Mouse (Mus musculus): ENCODE data around the gene Med16. TPM values are rescaled to one million over a fixed set of nuclear protein-coding genes. Genes with fewer than 3 reads are reported as not detected.
"Not testable (repeated sequence)": the region's sequence is repeated elsewhere in the genome, so short reads cannot be mapped to it uniquely, and the experiment has no call there.

Gene Med16
- total RNA-seq, 2 experiments from 2014 or later = 13.9 to 22.1 TPM

DNA sequence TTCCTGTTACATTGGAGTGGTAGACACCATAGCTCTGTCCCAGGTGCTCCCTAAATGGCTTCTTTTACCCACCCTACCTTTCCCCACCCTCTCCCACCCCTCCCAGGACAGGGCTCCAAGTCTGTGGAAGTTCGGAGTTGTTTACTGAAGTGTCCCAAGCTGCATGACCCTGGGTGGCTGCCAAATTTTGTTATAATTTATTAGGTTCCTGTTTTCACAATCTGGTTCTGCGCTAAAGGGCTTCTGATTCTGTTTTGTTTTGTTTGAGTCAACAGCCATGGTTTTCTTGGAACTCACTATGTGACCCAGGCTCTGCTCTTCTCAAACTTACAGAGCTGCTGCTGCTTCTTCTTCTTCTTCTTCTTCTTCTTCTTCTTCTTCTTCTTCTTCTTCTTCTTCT, 19.3 kb downstream of the Med16 start:
- no peak for ATAC-seq (replicated peaks; ENCODE audit: poor library complexity)

DNA sequence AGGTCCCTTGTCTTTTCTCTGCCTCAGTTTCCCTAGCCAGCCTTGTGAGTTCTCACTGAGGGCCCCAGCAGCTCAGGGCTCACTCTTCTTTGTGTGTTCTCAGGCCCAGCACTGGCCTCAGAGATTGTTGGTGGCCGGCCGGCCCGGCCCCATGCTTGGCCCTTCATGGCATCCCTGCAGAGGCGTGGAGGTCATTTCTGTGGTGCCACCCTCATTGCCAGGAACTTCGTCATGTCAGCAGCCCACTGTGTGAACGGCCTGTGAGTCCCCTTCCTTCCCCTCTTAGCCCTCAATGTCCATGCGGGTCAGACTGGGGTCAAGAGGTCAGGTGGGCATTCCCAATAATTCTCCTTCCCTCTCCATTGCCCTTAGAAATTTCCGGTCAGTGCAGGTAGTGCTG, 22.1 kb downstream of the Med16 start:
- no peak for ATAC-seq (replicated peaks; ENCODE audit: poor library complexity)

DNA sequence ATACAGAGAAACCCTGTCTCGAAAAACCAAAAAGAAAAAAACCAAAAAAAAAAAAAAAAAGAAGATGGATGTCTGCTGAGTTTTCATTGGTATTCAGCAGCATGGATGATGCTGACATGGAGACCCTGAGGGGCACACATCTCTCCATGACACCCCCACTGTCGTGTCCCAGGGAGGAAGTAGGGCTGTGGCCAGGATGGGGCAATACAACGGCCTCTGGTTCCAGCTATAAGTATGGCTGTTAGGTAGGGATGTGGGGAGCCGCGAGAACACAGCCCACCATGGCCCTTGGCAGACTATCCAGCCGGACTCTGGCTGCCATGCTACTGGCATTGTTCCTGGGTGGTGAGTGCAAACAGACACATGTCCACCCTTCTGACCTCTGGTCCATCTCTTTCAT, 22.7 kb downstream of the Med16 start, which contains the start of gene Elane:
Elane (plus strand) TSS at position 194 of the 400 bp plus-strand sequence.
- ATAC-seq (replicated peaks; ENCODE audit: poor library complexity) = peak; percentile 49

DNA sequence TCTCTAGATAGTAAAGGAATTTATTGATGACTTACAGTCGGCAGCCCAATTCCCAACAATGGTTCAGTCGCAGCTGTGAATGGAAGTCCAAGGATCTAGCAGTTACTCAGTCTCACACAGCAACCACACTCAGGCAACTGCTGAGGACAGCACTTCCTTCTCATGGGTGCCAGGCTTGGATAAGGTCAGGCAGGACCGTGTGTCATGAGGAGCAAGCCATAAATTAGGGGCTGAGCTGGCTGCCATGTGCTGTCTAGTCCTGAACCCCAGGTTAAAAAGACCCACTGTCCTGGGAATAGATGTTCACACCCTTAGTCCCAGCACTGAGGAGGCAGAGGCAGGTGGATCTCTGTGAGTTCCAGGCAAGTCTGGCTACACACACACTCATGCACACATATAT, 23.8 kb downstream of the Med16 start:
- not testable (repeated sequence) for ATAC-seq (replicated peaks; ENCODE audit: poor library complexity)

DNA sequence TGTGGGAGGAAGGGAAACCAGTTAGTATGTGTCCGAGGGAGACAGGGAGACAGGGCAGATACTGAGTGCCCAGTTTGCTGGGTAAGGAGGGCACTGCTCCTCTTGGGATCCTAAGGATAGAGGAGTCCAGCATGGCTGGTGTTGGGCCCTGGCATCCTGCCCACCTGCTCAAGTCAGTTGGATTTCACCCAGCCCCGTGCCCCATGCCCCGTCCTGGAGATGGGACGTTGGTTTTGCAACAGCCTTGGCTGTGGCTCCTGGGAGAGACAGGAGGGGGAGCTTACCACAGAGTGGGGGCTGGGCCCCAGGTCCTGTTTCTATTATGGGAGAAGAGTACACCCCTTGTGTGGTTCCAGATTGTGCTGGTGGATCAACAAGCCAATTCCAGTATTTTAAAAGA, 24.3 kb downstream of the Med16 start:
- peak; percentile 19 for ATAC-seq (replicated peaks; ENCODE audit: poor library complexity)

DNA sequence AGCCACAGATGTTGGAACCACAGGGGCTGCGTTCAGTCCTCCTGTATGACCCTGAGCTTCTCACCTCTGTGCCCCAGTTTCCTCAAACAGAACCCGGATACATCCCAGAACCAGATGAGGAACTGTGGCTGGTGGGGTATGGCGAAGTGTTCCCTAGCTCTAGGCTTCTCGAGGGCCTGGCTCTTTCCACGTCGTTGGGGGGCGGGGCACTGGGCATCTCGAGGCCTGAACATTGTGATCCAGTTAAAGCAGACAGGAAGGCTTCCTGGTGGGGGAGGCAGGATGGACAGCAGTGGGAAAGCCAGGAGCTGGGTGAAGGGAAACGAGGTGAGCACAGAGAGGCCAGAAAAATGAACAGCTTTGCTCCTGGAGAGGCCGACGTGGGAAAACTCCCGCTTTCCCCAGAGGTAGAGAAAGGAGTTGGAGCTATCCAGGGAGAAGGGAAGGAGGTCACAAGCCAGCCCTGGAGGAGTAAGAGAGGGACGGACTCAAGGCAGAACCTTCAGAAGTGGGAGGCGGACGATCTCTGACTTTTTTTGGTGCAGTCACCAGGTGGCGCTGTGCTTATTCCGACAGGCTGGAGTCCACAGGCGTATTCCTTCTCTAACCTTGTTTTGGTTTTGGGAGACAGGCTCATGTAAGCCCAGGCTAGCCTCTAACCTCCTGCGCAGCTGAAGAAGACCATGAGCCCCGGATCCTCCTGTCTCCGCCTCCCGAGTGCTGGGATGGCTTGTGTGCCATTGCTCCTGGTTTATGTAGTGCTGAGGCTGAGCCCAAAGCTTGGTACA, 25.2 kb downstream of the Med16 start:
- peak; percentile 44 for ATAC-seq (replicated peaks; ENCODE audit: poor library complexity)

DNA sequence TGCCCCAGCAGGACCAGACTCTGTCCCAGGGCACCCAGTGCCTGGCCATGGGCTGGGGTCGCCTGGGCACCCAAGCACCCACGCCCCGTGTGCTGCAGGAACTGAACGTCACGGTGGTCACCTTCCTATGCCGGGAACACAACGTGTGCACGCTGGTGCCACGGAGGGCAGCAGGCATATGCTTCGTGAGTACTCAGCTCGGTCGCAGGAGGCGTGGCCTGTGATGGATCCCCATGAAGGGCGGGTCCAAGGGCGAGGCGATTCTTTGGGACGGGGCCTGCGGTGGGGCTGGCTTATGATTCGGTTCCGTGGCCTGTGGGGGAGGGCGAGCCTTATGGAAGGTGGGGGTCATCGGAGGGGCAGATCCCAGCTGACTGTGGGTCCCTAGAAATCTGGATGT, 26.7 kb downstream of the Med16 start:
- ATAC-seq (replicated peaks; ENCODE audit: poor library complexity) = peak; percentile 18

DNA sequence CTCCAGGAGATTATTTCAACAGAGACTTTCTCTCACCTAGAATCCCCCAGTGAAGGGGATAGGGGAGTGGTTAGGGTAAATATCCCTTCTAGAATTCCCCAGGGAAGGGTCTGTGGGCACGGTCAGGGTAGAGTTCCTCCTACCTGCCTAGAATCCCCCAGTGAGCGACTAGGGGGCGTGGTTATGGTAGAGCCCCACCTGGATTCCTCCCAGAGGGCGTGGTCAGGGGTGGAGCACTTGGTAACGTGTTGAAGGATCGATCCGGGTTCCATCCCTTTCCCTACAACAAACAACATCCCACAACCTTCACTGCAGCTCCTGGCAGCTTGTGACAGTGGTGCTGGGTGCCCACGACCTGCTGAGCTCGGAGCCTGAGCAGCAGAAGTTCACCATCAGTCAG, 28.0 kb downstream of the Med16 start:
- ATAC-seq (replicated peaks; ENCODE audit: poor library complexity) = peak; percentile 8

DNA sequence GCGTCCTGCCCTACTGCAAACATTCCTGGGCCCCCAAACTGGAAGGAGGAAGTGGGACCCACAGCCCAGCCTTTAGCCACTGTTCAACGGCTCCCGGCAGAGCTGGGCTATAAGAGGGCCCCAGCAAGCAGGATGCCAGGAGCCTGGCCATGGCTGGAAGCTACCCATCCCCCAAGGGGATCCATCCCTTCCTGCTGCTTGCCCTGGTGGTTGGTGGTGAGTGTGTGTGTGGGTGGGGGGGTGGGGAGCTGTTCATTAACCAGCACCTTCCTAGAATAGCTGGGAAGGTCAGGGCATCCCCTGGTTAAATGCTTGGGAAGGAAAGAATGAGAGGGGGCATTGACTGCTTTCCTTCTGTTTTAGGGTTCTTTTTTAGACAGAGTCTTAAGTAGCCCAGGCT, 29.2 kb downstream of the Med16 start:
- no peak for ATAC-seq (replicated peaks; ENCODE audit: poor library complexity)

DNA sequence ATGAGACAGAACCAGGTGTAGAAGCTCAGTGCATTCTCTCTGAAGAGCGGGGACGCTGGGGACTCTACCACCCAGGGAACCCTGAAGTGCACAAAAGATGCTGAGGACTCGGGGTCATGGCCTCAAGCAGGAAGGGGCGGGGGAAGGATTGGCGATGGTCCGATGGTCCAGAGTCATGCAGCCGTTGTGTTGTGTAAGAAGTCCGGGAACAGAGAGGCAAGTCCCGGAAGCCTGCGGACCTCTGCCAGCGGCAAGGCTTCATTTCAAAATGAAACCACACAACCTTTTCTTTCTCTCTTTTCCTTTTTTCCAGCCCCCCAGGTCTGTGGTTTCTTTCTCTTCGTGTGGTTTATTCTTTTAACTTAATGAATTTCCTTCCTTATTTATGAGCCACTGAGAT, 31.0 kb downstream of the Med16 start:
- peak; percentile 58 for ATAC-seq (replicated peaks; ENCODE audit: poor library complexity)

DNA sequence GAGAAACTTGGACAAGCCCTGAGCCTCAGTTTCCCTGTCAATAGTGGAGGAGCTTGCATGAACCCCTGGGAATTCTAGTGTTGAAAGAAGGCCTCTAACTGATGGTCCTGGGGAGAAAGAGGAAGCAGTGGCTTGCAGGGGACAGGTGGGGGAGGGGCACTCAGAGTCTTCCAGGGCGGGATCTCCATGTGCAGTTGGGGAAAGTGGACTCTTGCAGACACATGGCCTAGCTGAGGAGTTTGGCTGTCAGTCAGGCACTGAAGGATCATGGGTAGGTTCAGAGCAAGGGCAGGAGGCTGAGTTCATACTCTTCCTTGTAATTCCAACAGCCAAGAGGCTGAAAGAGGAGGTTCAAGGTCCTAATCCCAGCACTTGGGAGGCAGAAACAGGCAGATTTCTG, 31.5 kb downstream of the Med16 start:
- ATAC-seq (replicated peaks; ENCODE audit: poor library complexity) = peak; percentile 45

DNA sequence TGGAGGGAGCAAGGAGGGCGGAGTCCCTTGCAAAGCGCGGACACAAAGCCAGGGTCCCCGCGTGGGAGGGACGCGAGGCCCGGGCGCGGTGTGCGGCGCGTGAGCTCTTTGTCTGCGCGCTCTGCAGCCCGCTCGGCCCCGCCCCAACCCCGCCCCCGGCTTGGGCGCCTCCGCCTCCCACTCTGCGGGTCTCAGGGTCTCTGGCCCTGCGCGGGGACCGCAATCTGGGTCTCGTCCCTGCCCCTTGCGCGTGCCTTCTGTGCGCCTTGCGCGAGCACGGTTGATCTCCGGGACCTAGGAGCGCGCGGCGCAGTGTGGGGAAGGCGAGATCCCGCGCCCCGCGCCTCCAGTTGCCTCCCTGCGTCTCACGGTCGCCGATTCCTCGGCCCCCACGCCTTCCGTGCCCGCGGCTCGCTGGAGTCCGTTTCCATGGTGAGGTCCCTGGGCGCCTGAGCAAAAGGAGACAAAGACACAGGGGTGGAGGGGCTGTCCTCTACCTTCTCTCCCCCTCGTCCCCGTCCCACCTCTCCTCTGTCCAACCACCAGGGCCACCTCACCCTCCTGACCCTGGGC, 34.3 kb downstream of the Med16 start, which contains the start of the genes Prtn3 and Plppr3:
Prtn3 (plus strand) TSS at position 187 of the 573 bp plus-strand sequence.
Plppr3 (minus strand) TSS at position 345 of the 573 bp plus-strand sequence.
- ATAC-seq (replicated peaks; ENCODE audit: poor library complexity) = peak; percentile 28

DNA sequence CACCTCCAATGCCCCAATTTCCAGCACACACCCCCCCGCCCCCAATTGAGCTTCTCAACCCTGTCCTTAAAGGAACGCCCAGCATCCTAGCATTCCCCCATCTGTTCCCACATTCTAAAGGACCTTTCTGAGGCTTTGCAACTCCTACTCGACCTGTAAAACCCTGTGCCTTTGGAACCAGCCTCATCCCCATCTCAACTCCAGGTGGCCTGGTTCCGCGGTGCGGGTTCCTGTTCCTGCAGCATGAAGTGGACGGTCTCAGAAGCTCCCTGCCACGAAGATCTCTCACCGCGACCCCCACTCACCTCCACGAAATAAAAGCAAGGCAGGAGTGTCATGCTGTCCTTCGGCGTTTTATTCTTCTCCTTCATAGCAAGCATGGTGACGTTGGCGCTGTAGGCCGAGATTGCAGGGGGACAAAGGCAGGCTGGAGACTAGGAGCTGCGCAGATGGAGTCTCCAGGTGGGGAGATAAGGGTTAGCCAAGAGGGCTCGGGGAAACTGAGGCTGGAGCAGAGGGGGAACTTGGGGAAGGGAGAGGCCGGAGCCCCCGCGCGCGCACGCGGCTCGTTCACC, 34.9 kb downstream of the Med16 start:
- ATAC-seq (replicated peaks; ENCODE audit: poor library complexity) = no peak

DNA sequence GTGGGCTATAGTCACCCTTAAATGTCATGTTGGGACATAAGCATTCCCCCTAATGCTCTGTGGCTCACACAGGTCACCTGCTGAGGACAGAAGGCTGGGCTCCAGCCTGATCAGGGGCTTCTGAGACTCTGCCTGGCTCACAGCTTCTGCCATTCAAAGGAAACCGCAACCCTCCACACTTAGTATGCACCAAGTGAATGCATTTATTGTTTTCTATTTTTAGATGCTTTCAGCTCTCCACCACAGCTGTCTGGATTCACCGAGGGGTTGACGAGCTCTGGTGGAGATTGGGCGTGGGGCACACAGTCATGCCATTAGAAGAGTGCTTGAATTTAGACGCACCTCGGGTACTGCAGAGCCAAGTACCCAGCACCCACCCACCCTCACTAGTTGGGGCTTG, 35.4 kb downstream of the Med16 start:
- ATAC-seq (replicated peaks; ENCODE audit: poor library complexity) = no peak

DNA sequence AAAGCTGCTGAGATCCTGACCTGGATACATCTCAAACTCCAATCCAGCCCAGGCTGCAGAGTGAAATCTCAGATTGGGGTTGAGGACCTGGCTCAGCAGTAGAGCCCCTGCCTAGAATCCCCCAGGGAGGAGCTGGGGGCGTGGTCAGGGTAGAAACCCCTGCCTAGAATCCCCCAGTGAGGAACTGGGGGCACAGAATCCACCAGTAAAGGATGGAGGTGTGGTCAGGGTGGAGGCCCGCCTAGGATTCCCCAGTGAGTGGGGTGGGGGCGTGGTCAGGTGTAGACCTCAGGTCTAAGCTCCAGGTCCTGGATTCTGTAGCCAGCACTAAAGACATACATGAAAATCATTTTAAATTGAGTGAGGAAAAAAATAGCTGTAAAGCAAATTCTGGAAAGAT, 35.9 kb downstream of the Med16 start:
- no peak for ATAC-seq (replicated peaks; ENCODE audit: poor library complexity)

DNA sequence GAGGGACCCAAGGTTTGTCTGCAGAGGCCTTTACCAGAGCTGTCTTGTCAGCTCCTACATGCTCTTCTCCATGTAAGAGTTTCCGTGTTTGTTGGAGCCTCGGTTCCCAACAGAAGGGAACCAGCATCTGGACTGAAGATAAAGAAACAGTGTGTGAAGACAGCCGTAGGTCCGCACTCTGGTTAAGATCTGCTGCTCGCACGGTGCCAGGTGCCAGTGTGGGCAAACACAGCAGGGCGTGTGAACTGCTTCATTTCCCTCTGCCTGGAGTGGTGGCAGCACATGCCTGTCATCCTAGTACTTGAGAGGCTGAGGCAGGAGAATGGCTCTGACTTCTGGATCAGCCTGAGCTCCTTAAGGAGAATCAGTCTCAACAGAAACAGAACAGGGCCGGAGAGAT, 36.9 kb downstream of the Med16 start:
- ATAC-seq (replicated peaks; ENCODE audit: poor library complexity) = no peak

DNA sequence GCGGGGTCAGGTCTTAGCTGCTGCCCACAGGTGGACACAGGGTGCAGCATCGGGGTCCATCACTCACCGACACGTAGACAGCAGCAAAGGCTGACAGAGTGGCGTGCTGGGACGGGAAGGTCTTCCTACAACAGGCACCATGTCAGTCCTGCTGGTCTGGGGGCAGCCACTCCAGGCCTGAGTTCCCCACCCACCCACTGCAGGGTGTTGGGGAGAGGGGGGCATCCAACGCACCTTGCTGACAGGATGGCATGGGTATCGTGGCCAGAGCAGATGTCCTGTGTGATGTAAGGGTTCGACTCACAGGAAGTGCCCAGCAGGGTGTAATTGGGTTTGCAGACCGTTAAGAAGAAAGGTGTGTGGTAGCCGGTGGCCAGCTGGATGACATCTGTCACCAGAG, 42.1 kb downstream of the Med16 start:
- no peak for ATAC-seq (replicated peaks; ENCODE audit: poor library complexity)

DNA sequence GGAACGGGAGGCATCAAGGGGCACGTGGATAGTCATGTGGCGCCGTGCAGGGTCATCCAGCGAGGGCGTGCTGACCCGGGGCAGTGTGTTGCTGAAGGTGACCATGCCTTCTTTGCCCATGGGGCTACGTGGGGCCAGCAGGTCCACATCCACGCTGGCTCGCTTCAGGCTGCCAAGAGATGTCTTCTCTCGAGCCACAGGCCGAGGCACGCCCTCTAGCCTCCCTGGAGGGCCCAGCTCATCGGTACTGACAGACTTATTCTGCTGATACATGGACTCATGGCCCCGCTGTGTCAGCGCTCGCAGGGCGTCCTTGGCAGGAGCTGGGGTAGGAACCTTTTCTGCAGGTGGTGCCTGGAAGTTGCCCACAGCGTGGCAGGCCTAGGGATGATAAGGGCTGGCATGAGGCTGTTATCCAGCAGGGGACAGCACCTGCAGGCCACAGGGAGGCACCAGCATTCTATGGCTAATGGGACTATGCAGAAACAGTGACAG, 42.9 kb downstream of the Med16 start:
- peak; percentile 76 for ATAC-seq (replicated peaks; ENCODE audit: poor library complexity)

DNA sequence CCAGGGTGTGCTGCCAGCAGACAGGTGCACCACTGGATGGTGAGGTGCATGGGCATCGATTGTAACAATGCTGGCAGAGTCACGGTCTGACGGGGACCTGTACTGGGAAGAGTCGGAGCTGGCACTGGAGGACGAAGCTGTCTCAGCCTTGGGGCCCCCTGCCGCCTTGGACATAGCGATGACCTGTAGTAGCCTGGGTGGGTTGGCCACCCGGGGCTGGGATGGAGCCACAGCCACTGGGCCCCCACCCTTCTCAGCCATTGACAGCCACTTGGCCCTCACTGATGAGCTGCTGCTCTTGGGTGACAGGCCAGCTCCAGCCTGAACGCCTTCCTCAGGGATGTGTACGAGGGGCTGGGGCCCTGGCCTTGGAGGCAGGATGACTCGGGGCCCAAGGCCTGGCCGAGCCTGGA, 43.5 kb downstream of the Med16 start:
- peak; percentile 3; the same call in 1 of the 2 replicates for ATAC-seq (replicated peaks; ENCODE audit: poor library complexity)

DNA sequence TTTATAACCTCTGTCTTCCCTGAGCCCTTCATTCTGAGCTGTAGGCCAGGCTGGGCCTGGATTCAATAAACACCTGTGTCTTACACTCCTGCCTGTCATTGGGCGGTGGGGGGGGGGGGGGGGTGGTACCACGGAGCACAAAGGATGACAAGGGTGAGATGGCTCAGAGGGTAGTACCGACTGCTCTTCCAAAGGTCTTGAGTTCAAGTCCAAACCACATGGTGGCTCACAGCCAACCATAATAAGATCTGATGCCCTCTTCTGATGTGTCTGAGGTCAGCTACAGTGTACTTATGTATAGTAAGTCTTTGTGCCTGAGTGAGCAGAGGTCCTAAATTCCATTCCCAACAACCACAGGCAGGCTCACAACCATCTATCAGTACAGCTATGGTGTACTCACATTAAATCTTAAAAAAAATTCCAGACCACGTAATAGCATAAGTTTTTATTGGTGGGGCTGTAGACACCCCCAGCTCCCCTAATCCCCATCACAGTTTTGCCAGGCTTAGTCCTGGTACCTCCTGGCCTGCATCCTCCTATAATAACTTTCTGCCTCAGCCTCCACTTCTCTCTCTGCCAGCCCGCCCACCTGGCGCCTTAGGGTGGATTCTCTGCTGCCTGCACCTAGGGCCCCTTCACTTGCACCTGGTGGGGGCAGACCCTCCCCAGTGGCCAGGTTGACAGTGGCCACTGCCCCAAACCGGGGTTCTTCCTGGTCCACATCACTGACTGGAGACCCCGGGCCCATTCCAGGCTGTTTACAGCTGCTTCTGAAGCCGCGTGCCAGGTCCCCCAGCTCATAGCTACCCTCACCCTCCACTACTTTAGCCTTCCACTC, 44.2 kb downstream of the Med16 start:
- ATAC-seq (replicated peaks; ENCODE audit: poor library complexity) = peak; percentile 11; the same call in 1 of the 2 replicates

DNA sequence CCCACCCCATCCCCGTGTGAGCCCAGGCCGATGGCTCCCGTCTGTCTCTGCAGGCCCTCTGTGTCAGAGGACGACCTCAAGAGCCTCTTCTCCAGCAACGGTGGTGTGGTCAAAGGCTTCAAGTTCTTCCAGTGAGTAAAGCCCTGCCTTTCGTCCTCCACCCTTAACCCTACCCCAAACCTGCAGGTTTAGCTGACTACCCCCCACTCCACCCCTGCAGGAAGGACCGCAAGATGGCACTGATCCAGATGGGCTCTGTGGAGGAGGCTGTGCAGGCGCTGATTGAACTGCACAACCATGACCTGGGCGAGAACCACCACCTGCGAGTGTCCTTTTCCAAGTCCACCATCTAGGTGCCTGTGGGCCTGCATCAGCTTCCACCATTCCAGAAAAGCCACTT, 45.8 kb downstream of the Med16 start:
- no peak for ATAC-seq (replicated peaks; ENCODE audit: poor library complexity)
